Mouse (Mus musculus) embryonic facial prominence, embryonic 10.5 days (tissue): ENCODE results near the gene Htatip2. TPM values are rescaled to one million over a fixed set of nuclear protein-coding genes. Genes with fewer than 3 reads are reported as not detected.
A peak's percentile ranks its signal among the peaks of the same experiment; 100 is the strongest.

Experiments used
- DNase-seq: peaks from one replicate; pipeline ENCODE4 v3.0.0-alpha.2; 2017; ENCODE audit warnings: low spot score
- H3K27ac ChIP-seq: fragments of 300-500 bp; sonication (generic); replicated peaks from 2 replicates; pipeline ENCODE4 v1.5.1; 2016; ENCODE audit warnings: mild to moderate bottlenecking
- H3K27me3 ChIP-seq: fragments of 300-500 bp; sonication (generic); replicated peaks from 2 replicates; pipeline ENCODE4 v1.6.1; 2016; ENCODE audit warnings: low read depth, mild to moderate bottlenecking; ENCODE audit not compliant: poor library complexity, severe bottlenecking
- H3K36me3 ChIP-seq: fragments of 300-500 bp; sonication (generic); replicated peaks from 2 replicates; pipeline ENCODE4 v1.6.1; 2016; ENCODE audit warnings: mild to moderate bottlenecking, moderate library complexity
- H3K4me1 ChIP-seq: fragments of 300-500 bp; sonication (generic); 2 replicates; pipeline ENCODE4 v1.6.1; 2016
- H3K4me3 ChIP-seq: fragments of 300-500 bp; sonication (generic); 2 replicates; pipeline ENCODE4 v1.5.1; 2016; ENCODE audit warnings: mild to moderate bottlenecking, moderate library complexity
- H3K9me3 ChIP-seq: fragments of 300-500 bp; sonication (generic); 2 replicates; pipeline ENCODE4 v1.6.1; 2016; ENCODE audit warnings: mild to moderate bottlenecking
- WGBS: fragments of 180-500 bp; shearing (Covaris S2); methylation state at CpG from one replicate; pipeline ENCODE4 v1.1.7; 2016; 5-methylcytosine and 5-hydroxymethylcytosine counted together
- polyA plus RNA-seq: library from polyadenylated mRNA; unstranded; fragments of >200 nt; fragmentation: Nextera tagmentation; extraction: Ambion mirVana; gene quantifications from 2 replicates; pipeline ENCODE4 v1.2.1, GENCODE M21; 2016

Htatip2 gene
- polyA plus RNA-seq, 1 experiment from 2014 or later, result 4.8 TPM

DNA sequence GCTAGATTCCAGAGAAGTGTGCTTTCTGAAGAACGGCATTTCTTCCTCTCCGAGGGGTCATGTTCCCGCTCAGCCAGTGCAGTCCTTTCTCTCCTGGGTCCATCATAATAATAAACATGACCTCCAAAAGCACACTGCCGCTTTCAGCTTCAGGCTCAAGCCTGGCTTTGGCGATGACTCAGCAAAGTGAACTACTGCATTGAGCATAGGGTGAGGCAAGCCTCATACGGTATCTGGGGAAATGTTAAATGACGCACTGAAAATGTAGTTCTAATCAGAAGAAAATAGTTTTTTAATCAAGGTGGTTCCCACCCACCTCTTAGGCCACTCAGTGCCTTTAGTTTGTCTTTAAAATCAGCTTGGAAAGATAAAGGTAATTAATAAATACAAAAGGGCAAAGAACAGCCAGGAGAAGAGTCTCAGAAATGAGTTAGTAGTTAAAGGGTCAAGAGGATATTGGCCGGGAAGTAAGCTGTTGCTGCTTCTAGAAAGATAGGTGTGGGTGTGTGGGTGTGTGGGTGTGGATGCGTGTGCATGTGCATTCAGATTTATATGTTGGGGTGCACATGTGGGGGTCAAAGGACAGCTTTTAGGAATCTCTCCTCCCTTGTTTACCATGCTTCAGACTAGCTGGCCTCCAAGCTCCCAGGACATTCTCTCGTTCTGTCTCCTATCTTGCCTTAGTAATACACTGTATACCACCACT is 5.2 kb downstream of the Htatip2 start:
- Histone ChIP-seq H3K4me3 (no peak overlapping the region), H3K27ac (no peak overlapping the region), H3K9me3 (peaks cover 7% of the 10 kb centered on the region; the same call in 1 of the 2 replicates), H3K4me1 (peaks cover 6% of the 10 kb centered on the region; the same call in 1 of the 2 replicates), H3K27me3 (peaks cover 69% of the 10 kb centered on the region), H3K36me3 (no peaks in the 10 kb centered on the region)
- WGBS, result 73% methylated on average over 10 of the region's 10 CpGs
- DNase-seq, result peak; percentile 28

DNA sequence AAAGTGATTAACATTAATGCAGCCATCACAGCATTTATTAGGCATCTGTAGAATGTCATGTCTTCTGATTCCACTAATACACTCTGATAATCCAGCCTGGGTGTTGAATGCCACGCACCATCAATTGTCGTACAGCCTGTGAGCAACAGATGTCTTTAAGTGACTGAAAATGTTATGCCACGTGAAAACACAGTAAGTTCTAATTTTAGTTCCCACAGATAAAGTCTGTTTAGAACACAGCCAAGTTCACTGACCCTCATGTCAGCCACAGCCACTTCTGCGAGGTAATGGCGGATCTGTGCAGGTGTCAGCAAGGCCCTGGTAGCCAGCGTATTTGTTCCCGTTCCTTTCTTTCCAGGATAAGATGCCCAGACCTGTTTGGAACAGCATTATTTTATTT is 7.3 kb downstream of the Htatip2 start:
- 0 out of 2 replicates have a peak, but pooled peaks cover 4% of the 10 kb centered on the region for H3K4me1 ChIP-seq
- no peak overlapping the region for H3K4me3 ChIP-seq
- WGBS, result 91% methylated on average over 7 of the region's 7 CpGs
- no peak overlapping the region for H3K27ac ChIP-seq
- DNase-seq, result no peak
- no peaks in the 10 kb centered on the region for H3K9me3 ChIP-seq
- no peaks in the 10 kb centered on the region for H3K36me3 ChIP-seq
- H3K27me3 ChIP-seq, result peaks cover 65% of the 10 kb centered on the region

DNA sequence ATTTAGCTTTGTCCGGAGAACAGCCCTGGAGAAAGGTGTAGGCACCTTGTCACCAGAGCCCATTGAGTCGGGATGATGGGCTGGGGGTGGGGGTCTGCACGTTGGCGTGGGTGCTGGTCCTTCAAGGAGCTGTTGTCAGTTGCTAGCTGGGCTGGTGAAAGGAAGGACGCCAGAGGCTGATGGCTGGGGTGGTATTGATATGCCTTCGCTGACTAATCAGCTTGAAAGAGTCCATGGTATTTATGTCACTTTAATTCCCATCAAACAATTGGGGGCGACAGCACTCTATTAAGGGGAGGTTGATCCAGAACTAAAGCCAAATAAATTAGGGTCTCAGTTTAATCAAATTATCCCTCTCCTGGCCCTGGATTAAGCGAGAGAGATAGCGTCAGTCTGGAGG is 9.6 kb downstream of the Htatip2 start:
- no peaks in the 10 kb centered on the region for H3K36me3 ChIP-seq
- no peak overlapping the region for H3K27ac ChIP-seq
- H3K4me3 ChIP-seq, result no peak overlapping the region
- WGBS, result 48% methylated on average over 9 of the region's 9 CpGs
- H3K9me3 ChIP-seq, result no peaks in the 10 kb centered on the region
- H3K27me3 ChIP-seq, result peaks cover 60% of the 10 kb centered on the region
- no peak for DNase-seq
- 0 out of 2 replicates have a peak, but pooled peaks cover 4% of the 10 kb centered on the region for H3K4me1 ChIP-seq

DNA sequence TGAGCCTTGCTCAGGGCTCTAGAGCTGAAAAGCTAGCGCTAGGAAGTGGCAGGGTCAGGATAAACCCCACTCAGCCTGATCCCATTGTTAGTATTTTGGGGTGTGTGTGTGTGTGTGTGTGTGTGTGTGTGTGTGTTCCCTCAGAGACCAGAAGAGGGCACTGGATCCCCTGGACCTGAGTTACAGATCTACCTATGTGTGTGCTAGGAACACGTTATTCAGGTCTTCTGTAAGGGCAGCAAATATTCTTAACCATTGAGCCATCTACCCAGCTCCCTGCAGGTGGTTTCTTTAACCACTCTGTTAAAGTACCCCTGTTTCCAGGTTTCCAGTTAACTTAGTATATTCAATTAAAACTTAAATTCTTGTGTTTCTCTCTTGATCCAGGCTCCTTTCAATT is 15.5 kb downstream of the Htatip2 start:
- 91% methylated on average over 2 of the region's 2 CpGs for WGBS
- no peak overlapping the region for H3K4me3 ChIP-seq
- no peaks in the 10 kb centered on the region for H3K36me3 ChIP-seq
- DNase-seq, result no peak
- no peak overlapping the region for H3K27ac ChIP-seq
- no peaks in the 10 kb centered on the region for H3K9me3 ChIP-seq
- H3K4me1 ChIP-seq, result peaks cover 7% of the 10 kb centered on the region
- peaks cover 19% of the 10 kb centered on the region for H3K27me3 ChIP-seq

DNA sequence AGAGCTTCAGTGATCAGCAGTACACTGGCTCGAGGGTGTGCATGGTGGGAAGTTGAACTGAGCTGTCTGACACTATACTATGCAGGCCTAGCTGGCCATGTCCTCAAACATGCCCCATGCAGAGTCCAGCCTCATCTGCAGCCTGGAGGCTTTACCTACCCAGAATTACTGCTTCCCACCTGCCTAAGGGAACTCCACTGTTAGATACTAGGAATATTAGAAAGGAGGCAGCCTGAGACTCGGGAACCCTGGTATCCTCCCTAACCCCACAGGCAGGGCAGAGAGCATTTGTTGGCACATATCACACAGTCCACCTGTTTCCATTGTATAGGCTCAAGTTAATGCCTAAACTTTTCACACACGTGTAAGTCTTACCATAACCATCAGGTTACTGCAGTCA is 18.7 kb downstream of the Htatip2 start:
- Histone ChIP-seq H3K36me3 (peaks cover 21% of the 10 kb centered on the region), H3K9me3 (no peaks in the 10 kb centered on the region), H3K4me3 (no peak overlapping the region), H3K27ac (no peak overlapping the region), H3K4me1 (peaks cover 16% of the 10 kb centered on the region), H3K27me3 (no peaks in the 10 kb centered on the region)
- DNase-seq, result no peak
- 58% methylated on average over 3 of the region's 3 CpGs for WGBS

DNA sequence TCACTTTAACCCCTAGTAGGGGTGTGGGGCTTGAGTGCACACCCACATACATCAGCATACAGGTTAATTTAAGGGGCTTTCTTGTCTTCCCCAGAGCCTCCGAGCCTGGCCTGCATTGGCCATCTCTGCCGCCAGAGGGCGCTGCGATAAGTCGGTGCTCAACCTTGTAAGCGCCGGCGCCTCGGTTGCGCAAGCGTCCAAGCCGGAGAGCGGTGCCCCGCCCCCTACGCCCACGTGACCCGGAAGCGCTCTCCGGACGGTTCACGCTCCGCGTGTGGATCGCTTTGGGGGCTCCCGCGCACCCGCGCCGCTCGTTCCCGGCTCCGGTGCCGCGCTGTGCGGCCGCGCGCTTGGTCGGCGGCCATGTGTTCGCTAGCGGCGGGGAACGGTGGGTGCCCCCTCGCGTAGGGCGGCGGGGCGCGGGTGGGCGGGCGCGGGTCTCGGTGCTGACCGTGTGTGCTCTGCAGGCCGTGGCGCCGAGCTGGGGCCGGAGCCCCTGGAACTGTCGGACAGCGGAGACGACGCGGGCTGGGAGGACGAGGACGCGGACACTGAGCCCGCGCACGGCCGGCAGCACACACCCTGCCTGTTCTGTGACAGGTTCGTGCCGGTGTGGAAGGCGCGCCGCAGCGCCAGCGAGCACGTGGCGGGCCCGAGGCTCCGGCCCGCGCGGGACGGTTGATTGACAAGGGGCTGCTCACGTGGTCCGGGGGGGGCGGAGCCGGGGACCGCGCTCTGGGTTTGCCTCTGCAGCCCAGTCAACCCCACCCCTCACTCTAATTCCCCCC is 19.4 kb downstream of the Htatip2 start, which contains the start of gene Prmt3:
Prmt3 (plus strand) TSS at position 233 of the 788 bp plus-strand sequence.
- peak within 1 kb of the TSS; percentile 87 for H3K27ac ChIP-seq
- under 1% methylated on average over 92 of the region's 92 CpGs for WGBS

DNA sequence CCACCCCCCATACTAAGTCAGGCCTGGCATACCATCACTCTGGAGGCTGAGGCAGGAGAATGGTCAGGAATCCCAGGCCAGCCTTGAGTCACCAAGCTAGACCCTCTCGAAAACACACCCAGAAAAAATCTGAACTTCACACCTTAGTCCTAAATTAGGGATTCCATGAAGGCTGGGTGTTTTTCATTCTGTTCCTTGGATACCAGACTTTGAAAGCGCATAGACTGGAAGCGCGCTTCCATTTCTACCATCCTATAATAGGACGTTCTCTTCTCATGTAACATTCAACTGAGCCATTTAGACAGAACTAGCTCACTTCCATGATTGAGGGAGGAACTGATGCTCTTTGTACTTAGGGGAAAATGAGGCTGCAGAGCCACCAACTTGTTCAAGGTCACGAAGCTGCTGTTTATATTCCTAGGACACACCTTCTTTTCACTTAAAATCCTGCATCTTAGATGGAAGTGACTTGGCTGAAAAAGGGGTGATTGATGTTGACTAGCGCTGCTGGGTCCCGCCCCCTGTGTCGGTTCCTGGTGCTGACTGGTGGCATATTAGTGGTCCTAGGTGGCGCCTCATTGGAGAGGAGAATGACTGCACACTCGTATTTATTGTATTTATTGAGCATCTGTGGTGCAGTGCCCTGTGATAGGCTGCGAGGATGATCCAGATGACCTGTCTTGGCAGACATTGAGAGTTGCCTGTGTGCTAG is 20.1 kb downstream of the Htatip2 start:
- peak; percentile 15 for DNase-seq

More for the DNA sequence above, 19.4 kb downstream of the Htatip2 start, which contains the start of gene Prmt3:
- Histone ChIP-seq H3K27me3 (no peaks in the 10 kb centered on the region), H3K4me3 (peak within 1 kb of the TSS; percentile 74), H3K9me3 (no peaks in the 10 kb centered on the region), H3K4me1 (peaks cover 16% of the 10 kb centered on the region), H3K36me3 (peaks cover 27% of the 10 kb centered on the region)
- peak; percentile 98 for DNase-seq

DNA sequence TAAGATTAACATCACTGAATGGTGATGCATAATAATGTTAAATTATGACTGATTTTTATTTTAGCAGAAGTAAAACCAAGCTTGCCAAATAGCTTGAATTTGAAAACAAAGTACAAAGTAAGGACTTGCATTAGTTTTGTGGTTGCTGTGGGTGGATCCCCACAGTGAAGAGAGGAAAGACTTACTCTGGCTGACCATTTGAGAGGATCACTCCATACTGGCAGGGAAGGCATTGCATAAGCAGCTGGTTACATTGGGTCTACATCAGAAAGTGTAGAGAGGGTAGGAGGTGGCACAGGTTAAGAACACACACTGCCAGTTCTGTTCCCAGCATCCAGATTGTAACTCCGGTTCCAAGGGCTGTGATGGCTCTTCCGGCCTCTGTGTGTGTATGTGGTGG is 24.1 kb downstream of the Htatip2 start:
- DNase-seq, result no peak
- peaks cover 16% of the 10 kb centered on the region for H3K4me1 ChIP-seq
- no peak overlapping the region for H3K4me3 ChIP-seq
- no peaks in the 10 kb centered on the region for H3K27me3 ChIP-seq
- 94% methylated on average over 2 of the region's 2 CpGs for WGBS
- H3K9me3 ChIP-seq, result no peaks in the 10 kb centered on the region
- no peak overlapping the region for H3K27ac ChIP-seq
- peaks cover 72% of the 10 kb centered on the region for H3K36me3 ChIP-seq

More for the DNA sequence above, 20.1 kb downstream of the Htatip2 start:
- Histone ChIP-seq H3K9me3 (no peaks in the 10 kb centered on the region), H3K4me3 (peak overlapping the region; percentile 74), H3K27me3 (no peaks in the 10 kb centered on the region), H3K36me3 (peaks cover 35% of the 10 kb centered on the region), H3K27ac (peak overlapping the region; percentile 87), H3K4me1 (peaks cover 16% of the 10 kb centered on the region)
- WGBS, result 82% methylated on average over 12 of the region's 12 CpGs

DNA sequence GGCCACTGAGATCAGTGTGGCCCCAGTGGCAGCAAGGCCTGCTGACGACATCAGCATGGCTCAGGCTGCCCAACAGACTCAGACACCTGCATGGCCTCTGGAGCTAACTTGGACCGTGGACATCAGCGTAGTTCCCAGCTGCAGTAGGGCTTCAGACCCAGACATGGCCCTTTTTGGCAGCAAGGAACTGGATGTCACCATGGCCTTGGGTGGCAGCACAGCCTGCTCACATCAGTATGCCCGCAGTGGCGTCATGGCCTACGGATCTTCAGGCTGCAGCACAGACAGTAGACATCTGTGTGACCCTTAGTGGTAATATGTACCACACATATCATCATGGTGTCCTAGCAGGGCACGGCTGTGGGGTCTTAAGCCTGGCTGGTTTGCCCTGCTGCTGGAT is 26.2 kb downstream of the Htatip2 start:
- WGBS, result 92% methylated on average over 7 of the region's 7 CpGs
- Histone ChIP-seq H3K9me3 (no peaks in the 10 kb centered on the region), H3K27me3 (no peaks in the 10 kb centered on the region), H3K4me3 (no peak overlapping the region), H3K4me1 (peaks cover 2% of the 10 kb centered on the region; the same call in 1 of the 2 replicates), H3K36me3 (peaks cover 91% of the 10 kb centered on the region), H3K27ac (no peak overlapping the region)
- no peak for DNase-seq

DNA sequence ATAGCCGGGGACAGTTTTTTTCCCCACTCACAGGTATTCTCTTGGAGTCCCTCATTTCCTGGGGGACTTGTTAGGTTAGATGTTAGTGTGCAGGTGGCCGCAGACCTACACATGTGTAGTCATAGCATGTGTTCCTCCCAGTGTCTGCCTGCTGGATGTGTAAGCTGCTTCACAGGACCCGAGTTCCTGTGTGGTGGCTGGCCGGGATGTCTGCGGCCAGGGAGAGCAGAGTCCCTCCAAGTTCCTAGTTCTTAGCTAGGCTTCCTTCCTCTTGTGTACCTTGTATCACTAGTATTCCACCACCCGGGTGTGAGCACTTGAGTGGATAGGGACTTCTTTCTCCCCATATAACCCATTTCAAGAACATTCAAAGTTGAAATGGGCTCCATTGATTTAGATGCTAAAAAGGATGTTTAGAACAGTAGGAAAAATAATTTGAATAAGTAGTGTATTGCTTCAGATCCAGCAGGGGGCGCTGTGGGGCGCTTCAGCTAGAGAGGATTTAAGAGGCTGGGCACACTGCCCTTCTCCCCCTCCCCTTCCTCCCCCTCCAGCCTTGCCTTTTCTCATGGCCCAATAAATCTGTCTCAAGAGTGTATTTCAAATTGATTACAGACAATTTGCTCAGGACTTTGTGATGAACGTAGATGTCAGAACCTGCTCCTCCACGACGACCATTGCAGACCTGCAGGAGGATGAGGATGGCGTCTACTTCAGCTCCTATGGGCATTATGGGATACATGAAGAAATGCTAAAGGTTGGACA is 27.9 kb downstream of the Htatip2 start:
- H3K27ac ChIP-seq, result no peak overlapping the region
- H3K4me3 ChIP-seq, result no peak overlapping the region
- peak; percentile 75 for DNase-seq
- H3K9me3 ChIP-seq, result no peaks in the 10 kb centered on the region
- H3K4me1 ChIP-seq, result no peaks in the 10 kb centered on the region
- H3K27me3 ChIP-seq, result no peaks in the 10 kb centered on the region
- H3K36me3 ChIP-seq, result peaks cover 94% of the 10 kb centered on the region
- WGBS, result 70% methylated on average over 12 of the region's 12 CpGs

DNA sequence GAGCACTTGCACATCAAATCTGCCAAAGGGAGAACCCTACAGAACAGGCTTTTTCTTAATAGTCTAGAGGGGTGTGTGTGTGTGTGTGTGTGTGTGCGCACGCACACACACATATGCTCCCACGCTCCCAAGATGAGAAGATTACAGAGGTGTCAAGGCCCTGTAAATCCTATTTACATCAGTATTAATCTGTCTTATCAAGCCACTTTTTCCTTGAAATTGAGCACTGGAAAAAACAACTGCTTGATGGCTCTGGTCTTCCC is 28.4 kb downstream of the Htatip2 start:
- H3K27me3 ChIP-seq, result no peaks in the 10 kb centered on the region
- 100% methylated on average over 3 of the region's 3 CpGs for WGBS
- peaks cover 92% of the 10 kb centered on the region for H3K36me3 ChIP-seq

DNA sequence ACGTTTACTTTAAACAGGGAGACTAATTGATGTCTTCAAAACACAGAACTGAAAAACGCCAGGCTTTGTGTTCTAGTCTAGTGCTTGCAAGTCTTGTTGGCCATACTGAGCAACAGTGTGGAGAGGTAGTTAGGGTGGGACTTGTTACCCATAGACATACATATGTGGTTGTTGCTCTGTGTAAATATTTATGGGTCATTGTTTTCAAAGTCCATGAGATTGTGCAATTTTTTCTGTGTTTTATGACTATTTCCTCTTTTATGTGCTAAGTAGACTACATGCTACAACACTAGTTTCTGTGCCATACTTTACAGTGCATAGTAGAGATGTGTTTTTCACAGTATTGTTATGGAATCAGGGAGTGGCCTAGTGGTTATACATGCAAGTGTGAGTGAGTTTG is 35.4 kb downstream of the Htatip2 start:
- no peaks in the 10 kb centered on the region for H3K4me1 ChIP-seq
- H3K27me3 ChIP-seq, result no peaks in the 10 kb centered on the region
- no peak overlapping the region for H3K27ac ChIP-seq
- no peaks in the 10 kb centered on the region for H3K9me3 ChIP-seq
- H3K4me3 ChIP-seq, result no peak overlapping the region
- DNase-seq, result no peak
- WGBS, result 88% methylated on average over 2 of the region's 2 CpGs
- H3K36me3 ChIP-seq, result peaks cover 86% of the 10 kb centered on the region

More for the DNA sequence above, 28.4 kb downstream of the Htatip2 start:
- H3K9me3 ChIP-seq, result no peaks in the 10 kb centered on the region
- no peak overlapping the region for H3K27ac ChIP-seq
- H3K4me1 ChIP-seq, result no peaks in the 10 kb centered on the region
- H3K4me3 ChIP-seq, result no peak overlapping the region
- DNase-seq, result no peak
